Mouse (Mus musculus): Measurements from ENCODE around the gene Elf5.

Gene Elf5

DNA sequence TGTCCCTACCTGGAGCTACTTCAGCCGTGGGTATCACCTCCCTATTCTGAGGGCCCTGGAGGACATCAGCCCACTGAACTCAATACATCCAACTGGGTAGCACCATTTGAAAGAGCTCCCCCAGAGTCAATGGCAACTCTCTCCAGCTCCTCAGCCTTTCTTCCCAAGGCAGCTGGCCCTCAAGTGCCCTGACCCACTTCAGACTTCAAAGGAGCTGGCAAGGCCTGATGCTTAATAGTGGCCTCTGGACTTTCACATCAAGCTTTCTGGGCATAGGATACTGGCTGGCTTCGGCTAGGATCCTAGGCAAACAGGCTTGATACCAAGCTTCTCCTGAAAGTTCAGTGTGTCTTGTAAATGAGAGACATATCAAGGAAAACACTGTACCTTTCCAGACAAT, 23.6 kb downstream of the Elf5 start:
- no peak for DNase-seq (ENCODE audit: low spot score)

GRCm38 (mm10) chr2:103436534-103436933, 25.0 kb downstream of the Elf5 start:
- no peak for DNase-seq (ENCODE audit: low spot score)

- DNase-seq (ENCODE audit: low spot score), result no peak
Observed at GRCm38 (mm10) chr2:103439071-103439622, 27.7 kb downstream of the Elf5 start.

GRCm38 (mm10) chr2:103439710-103440109, 28.2 kb downstream of the Elf5 start:
- DNase-seq (ENCODE audit: low spot score), result peak; percentile 24

GRCm38 (mm10) chr2:103445776-103446175, 34.3 kb downstream of the Elf5 start:
- peak; percentile 19 for DNase-seq (ENCODE audit: low spot score)

DNA sequence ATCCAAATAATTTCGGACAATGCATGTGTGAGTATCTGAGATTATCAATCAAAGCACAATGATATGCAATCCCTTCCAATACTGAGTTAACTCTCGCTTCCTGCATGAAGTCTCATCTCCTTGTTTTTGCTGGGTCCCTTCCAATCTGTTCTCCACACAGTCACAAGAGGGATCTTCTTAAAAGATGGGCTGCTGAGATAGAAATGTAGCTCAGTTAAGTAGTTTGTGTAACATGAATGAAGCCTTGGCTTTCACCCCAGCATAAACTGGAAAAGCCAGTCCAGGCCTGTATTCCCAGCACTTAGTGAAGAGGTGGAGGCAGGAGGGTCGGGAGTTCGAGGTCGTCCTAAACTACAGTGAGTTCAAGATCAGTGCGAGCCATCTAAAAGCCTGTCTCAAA, 34.8 kb downstream of the Elf5 start:
- DNase-seq (ENCODE audit: low spot score), result no peak

DNA sequence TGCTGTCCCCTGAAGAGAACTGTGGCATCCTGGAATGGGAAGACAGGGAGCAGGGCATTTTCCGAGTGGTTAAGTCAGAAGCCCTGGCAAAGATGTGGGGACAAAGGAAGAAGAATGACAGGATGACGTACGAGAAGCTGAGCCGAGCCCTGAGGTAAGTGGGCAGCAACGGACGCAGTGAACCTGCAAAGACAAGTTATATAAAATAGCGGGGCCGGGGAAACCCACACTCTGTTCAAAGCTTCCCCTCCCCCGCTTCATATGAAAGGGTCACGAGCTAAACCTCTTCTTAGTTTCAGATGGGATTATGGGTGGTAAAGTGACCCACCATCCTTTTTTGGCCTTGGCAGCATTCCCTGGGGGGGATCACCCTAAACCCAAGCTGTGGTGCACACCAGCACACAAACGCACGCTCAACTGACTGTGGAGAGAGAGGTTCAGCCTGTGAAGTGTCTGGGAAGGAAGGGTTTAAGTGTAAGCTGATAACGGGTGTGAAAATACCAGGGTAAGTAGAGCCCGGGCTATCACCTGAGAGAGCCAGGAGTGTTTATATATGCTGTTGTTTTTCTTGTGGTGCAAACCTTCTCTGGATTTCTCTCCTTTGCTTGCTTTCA, 37.6 kb downstream of the Elf5 start:
- no peak for DNase-seq (ENCODE audit: low spot score)

DNA sequence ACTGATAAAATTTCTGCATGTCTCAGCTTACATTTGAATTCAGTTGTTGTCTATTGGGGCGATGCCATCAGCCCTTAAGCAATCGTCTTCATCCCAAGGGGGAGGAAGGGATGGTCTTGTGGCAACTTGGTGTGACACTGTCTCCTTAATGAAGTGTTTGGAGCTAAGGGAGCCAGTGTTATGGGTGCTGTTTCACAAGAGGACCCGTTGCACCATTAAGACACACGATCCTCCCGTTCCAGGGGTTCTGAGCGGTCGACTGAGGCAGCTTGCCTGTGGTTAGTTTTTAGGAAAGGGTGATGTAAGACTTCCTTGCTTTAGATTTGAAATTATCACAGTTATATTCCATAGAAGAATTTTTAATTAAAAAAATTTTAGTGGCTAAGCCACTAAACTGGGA, 38.3 kb downstream of the Elf5 start:
- DNase-seq (ENCODE audit: low spot score), result no peak

- no peak for DNase-seq (ENCODE audit: low spot score)
Observed at GRCm38 (mm10) chr2:103450267-103450666, 38.8 kb downstream of the Elf5 start.

- DNase-seq (ENCODE audit: low spot score), result no peak
Observed at GRCm38 (mm10) chr2:103452550-103452949, 41.1 kb downstream of the Elf5 start.

DNA sequence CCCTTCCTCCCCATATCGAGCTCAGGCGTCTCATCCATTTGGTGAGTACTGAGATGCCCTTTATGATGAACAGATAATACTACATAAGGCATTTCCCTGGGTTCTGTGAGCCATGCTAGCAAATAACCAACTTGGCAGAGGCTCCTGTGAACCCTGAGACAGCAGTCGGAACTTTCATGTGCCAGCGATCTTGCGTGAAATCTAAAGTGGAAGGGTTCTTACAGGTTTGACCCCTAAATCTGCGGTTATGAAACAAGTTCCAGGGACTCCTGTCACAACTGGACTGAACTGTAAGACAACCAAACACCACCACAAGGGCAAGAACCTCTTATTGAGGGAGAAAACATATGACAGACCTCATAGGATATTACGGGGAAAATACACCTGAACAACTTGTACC, 44.3 kb downstream of the Elf5 start:
- no peak for DNase-seq (ENCODE audit: low spot score)

- DNase-seq (ENCODE audit: low spot score), result peak; percentile 78
Observed at GRCm38 (mm10) chr2:103456646-103457045, 45.2 kb downstream of the Elf5 start.

GRCm38 (mm10) chr2:103457048-103457447, 45.6 kb downstream of the Elf5 start:
- DNase-seq (ENCODE audit: low spot score), result no peak

DNA sequence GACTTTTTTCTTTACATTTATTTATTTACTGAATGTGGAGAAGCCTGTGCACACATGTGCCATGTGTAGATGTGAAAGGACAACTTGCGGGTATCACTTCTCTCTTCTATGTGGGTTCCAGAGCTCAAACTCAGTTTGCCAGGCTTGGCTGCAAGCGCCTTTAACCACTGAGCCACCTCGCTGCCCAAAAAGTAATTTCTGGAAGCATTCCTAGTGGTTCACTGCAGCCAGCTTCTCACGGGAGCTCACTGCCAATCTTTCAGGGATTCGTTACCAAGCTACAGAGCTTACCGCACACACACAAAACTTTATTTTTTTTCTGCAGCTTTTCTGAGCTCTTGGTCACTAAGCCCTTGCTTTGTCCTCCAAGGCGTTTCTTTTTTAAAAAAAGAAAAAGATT, 46.1 kb downstream of the Elf5 start:
- no peak for DNase-seq (ENCODE audit: low spot score)

GRCm38 (mm10) chr2:103459069-103459468, 47.6 kb downstream of the Elf5 start:
- DNase-seq (ENCODE audit: low spot score), result no peak

- no peak for DNase-seq (ENCODE audit: low spot score)
Observed at GRCm38 (mm10) chr2:103461210-103461609, 49.7 kb downstream of the Elf5 start.

- DNase-seq (ENCODE audit: low spot score), result no peak
Observed at GRCm38 (mm10) chr2:103461743-103462142, 50.3 kb downstream of the Elf5 start.

DNA sequence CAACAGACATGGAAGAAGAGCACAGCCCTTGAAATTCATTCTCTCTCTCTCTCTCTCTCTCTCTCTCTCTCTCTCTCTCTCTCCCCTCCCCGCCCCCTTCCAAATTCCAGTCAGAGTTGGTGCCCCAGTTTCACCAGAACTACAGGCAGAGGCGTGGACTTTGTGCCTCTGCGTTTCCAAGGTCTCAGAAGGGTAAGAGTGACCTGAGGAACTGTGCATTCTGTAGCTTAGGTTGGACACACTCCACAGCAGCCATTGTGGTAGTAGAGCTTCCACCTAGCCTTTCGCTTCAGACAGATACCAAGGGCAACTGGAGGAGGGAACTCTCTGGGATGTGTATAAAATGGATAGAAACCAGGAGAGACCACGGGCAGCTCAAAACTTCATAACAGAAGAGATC, 51.3 kb downstream of the Elf5 start:
- no peak for DNase-seq (ENCODE audit: low spot score)

GRCm38 (mm10) chr2:103464524-103464923, 53.0 kb downstream of the Elf5 start:
- no peak for DNase-seq (ENCODE audit: low spot score)

DNA sequence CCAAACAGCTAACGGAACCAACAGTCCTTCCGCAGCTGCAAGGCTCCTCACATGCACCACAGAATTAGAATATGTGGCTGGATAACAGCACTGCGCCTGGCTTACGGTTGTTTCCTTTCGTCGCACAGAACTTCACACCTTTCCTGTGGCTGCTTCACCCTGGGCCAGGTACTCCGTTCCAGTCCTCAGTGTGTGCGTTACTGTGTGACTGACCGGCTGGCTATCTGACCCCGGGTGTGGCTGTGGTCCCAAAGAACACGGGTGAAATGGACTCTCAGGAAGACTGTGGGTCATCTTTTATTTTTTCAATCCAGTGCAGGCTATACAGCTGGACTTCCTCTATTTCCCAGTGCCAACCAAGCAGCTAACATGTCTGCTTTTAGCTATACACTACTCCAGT, 53.9 kb downstream of the Elf5 start:
- no peak for DNase-seq (ENCODE audit: low spot score)

- DNase-seq (ENCODE audit: low spot score), result no peak
Observed at GRCm38 (mm10) chr2:103466272-103466671, 54.8 kb downstream of the Elf5 start.

DNA sequence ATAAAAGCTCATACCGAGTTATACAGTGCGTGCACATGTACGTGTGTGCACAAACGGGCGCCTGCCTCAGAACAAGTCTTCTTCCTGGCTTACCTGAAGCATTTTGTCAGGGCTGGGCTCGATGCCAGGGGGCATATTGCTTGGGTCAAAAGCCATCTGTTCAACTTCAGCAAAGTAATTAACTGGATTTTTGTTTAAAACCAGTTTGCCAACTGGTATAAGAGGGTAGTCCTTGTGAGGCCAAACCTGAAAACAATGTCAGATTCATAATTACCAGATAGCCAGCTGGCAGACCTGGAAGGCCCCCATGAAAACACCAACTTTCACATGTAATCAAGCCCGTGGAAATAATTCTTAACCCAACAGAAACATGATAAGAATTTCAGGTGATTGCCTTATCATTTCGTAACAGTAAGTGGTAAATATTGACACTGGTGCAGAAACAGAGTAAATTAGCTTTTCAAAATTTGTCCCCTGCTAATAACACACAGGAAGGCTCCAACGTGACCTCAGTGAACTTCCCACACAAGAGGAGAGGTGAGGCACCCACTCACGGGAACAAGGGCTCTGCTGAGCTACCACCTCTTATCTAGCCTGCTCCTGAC, 55.6 kb downstream of the Elf5 start:
- DNase-seq (ENCODE audit: low spot score), result no peak

GRCm38 (mm10) chr2:103473362-103473761, 61.9 kb downstream of the Elf5 start:
- DNase-seq (ENCODE audit: low spot score), result no peak

GRCm38 (mm10) chr2:103476180-103476579, 64.7 kb downstream of the Elf5 start:
- DNase-seq (ENCODE audit: low spot score), result no peak

All from T-cell, adult 2 months (primary cell).